Mouse (Mus musculus): ENCODE measurements at regions not wholly inside any gene's neighbourhood (a gene's known extent, or its start where the extent isn't known, plus 50 kb on each side); places are given as distances from the start of the nearest gene placed in this dataset.
"Not testable (repeated sequence)": the region's sequence is repeated elsewhere in the genome, so short reads cannot be mapped to it uniquely, and the experiment has no call there.

GRCm38 (mm10) chrX:12294452-12294851 lies 134.3 kb upstream of the Bcor start:
- Histone ChIP-seq H3K4me1 (ENCODE audit: control insufficient read depth, insufficient read depth, low read length) (peaks cover 2% of the 10 kb centered on the region; the same call in 1 of the 2 replicates), H3K4me3 (ENCODE audit: insufficient read depth, low read length) (no peak overlapping the region), H3K27ac (ENCODE audit: insufficient read depth, low read length) (no peak overlapping the region)
- no peak for TF ChIP-seq CTCF (IDR thresholded peaks at IDR 0.05; ENCODE audit: borderline replicate concordance, insufficient read depth, low read length)
- no peak for TF ChIP-seq POLR2A (IDR thresholded peaks at IDR 0.05; ENCODE audit: low read depth, low read length)

DNA sequence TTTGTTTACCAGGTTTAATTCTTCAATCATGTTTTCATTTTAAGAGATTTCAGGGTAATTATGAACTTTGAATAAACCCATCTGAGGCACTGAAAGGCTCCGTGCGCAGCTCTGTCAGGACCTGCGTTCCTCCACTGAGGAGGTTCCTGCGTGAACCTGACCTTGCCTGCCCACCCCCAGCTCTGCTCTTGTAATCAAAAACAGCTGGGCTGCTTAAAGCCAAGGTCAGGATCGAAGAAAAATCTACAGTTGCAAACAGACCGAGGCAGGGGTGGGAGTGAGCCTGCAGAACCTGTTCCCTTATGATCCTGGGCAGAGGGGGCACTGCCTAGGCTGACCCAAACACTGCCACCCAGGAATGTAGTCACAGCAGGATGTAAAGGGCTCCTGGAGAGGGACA lies 134.8 kb upstream of the Bcor start:
- no peak for TF ChIP-seq CTCF (IDR thresholded peaks at IDR 0.05; ENCODE audit: borderline replicate concordance, insufficient read depth, low read length)
- TF ChIP-seq POLR2A (IDR thresholded peaks at IDR 0.05; ENCODE audit: low read depth, low read length) = no peak
- Histone ChIP-seq H3K27ac (ENCODE audit: insufficient read depth, low read length) (no peak overlapping the region), H3K4me1 (ENCODE audit: control insufficient read depth, insufficient read depth, low read length) (peaks cover 2% of the 10 kb centered on the region; the same call in 1 of the 2 replicates), H3K4me3 (ENCODE audit: insufficient read depth, low read length) (no peak overlapping the region)

DNA sequence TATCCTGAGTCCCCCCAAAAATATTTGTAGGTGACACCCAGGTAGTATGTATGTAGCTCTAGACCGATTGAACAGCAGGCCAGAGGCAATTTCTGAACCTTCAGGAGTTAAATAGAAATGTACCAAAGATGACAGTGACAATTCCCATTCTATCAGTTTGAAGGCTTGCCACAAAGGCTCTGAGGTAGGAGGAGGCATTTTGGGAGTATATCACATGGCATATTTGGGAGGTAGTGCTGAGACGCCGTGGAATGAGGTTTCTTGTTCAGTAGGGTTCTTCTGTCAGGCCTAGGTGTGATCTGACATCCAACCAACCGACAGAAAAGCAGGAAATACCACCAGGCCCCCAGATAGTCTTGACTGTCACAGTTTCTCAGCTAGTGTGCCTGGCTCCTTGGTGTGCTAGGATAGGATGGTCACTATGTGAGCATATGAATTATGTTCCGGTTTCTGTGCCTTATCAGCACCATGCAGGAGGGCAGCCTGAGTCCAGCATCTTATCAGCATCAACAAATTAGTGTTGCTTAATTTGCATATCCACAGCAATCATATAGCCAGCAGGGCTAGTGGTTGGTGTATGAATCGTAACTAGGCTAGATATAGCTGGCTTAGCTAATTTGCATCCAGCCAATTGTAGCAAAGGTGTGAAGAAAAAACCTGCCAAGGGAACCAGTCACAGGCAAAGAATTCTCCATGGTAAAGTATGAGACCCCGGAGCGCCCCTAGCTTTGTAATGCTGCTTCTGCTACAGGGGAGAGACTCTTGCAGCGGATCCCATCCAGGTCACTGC lies 136.3 kb upstream of the Bcor start:
- Histone ChIP-seq H3K4me1 (ENCODE audit: control insufficient read depth, insufficient read depth, low read length) (peaks cover 2% of the 10 kb centered on the region; the same call in 1 of the 2 replicates), H3K27ac (ENCODE audit: insufficient read depth, low read length) (no peak overlapping the region), H3K4me3 (ENCODE audit: insufficient read depth, low read length) (no peak overlapping the region)
- TF ChIP-seq CTCF (IDR thresholded peaks at IDR 0.05; ENCODE audit: borderline replicate concordance, insufficient read depth, low read length) (no peak), POLR2A (IDR thresholded peaks at IDR 0.05; ENCODE audit: low read depth, low read length) (no peak)

DNA sequence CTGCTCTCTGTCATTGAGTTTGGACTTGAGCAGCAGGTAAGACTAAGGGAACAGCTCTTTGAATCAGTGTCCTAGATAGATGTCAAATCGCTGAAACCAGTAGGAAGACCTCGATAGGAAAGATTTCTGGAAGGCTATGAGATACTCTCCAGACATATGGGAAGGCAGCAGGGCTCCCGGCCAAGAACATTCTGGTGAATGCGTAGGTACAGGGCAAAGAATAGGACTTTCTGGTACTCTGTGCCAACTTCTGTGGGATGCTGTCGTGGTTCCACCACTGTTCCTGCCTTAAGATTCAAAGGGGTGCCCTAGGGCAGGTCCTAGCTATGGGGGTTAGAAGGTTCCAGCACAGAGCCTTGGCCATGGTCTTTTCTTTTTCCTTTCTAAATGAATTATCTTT lies 138.5 kb upstream of the Bcor start:
- H3K27ac ChIP-seq (ENCODE audit: insufficient read depth, low read length) = no peak overlapping the region
- H3K4me1 ChIP-seq (ENCODE audit: control insufficient read depth, insufficient read depth, low read length) = peaks cover 2% of the 10 kb centered on the region; the same call in 1 of the 2 replicates
- TF ChIP-seq CTCF (IDR thresholded peaks at IDR 0.05; ENCODE audit: borderline replicate concordance, insufficient read depth, low read length) (no peak), POLR2A (IDR thresholded peaks at IDR 0.05; ENCODE audit: low read depth, low read length) (no peak)
- H3K4me3 ChIP-seq (ENCODE audit: insufficient read depth, low read length) = no peak overlapping the region

DNA sequence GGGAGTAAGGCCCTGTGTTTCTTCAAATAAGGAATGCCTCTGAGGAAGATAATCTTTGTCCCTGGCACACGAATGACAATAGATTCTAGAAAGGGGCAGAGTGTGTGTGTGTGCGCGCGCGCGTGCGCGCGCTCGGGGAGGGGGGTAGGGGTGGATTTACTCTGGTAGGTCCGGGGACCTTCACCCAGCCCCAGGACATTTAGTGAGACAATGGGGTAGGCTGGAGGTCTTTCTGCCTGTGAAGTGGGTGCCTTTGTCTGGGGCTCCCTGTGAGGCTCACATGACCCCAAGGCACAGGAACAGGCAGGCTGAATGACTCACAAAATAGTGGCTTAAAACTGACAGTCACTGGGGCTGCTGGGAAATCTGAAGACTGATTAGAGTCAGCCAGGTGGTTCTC lies 139.1 kb upstream of the Bcor start:
- no peak overlapping the region for H3K27ac ChIP-seq (ENCODE audit: insufficient read depth, low read length)

DNA sequence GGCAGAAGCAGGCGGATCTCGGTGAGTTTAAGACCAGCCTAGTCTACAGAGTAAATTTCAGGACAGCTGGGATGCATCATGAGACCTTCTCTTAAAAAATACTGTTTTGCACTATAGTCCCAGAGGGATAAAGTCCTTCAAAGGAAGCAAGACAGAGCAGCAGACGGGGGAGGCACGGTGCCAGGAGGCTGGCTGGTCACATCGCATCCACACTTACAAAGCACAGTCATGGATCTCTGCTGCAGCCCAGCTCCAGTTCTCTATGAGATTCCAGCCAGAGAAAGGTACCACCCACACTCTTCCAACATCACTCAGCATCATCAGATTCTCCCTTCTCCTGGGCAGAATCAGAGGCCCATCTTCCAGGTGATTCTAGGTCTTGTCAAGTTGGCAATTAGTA lies 144.5 kb upstream of the Bcor start:
- no peaks in the 10 kb centered on the region for H3K4me1 ChIP-seq (ENCODE audit: control insufficient read depth, insufficient read depth, low read length)
- H3K27ac ChIP-seq (ENCODE audit: insufficient read depth, low read length) = no peak overlapping the region
- TF ChIP-seq CTCF (IDR thresholded peaks at IDR 0.05; ENCODE audit: borderline replicate concordance, insufficient read depth, low read length) = no peak
- TF ChIP-seq POLR2A (IDR thresholded peaks at IDR 0.05; ENCODE audit: low read depth, low read length) = no peak
- H3K4me3 ChIP-seq (ENCODE audit: insufficient read depth, low read length) = no peak overlapping the region

More for the DNA sequence above, 139.1 kb upstream of the Bcor start:
- Histone ChIP-seq H3K4me1 (ENCODE audit: control insufficient read depth, insufficient read depth, low read length) (peaks cover 2% of the 10 kb centered on the region; the same call in 1 of the 2 replicates), H3K4me3 (ENCODE audit: insufficient read depth, low read length) (no peak overlapping the region)
- TF ChIP-seq CTCF (IDR thresholded peaks at IDR 0.05; ENCODE audit: borderline replicate concordance, insufficient read depth, low read length) (no peak), POLR2A (IDR thresholded peaks at IDR 0.05; ENCODE audit: low read depth, low read length) (no peak)

- H3K4me3 ChIP-seq (ENCODE audit: insufficient read depth, low read length) = no peak overlapping the region
- no peaks in the 10 kb centered on the region for H3K4me1 ChIP-seq (ENCODE audit: control insufficient read depth, insufficient read depth, low read length)
- no peak for TF ChIP-seq POLR2A (IDR thresholded peaks at IDR 0.05; ENCODE audit: low read depth, low read length)
- TF ChIP-seq CTCF (IDR thresholded peaks at IDR 0.05; ENCODE audit: borderline replicate concordance, insufficient read depth, low read length) = no peak
- no peak overlapping the region for H3K27ac ChIP-seq (ENCODE audit: insufficient read depth, low read length)
Observed at GRCm38 (mm10) chrX:12306940-12307339, 146.8 kb upstream of the Bcor start.

- no peak overlapping the region for H3K4me3 ChIP-seq (ENCODE audit: insufficient read depth, low read length)
- H3K4me1 ChIP-seq (ENCODE audit: control insufficient read depth, insufficient read depth, low read length) = no peaks in the 10 kb centered on the region
- H3K27ac ChIP-seq (ENCODE audit: insufficient read depth, low read length) = no peak overlapping the region
- TF ChIP-seq CTCF (IDR thresholded peaks at IDR 0.05; ENCODE audit: borderline replicate concordance, insufficient read depth, low read length) = no peak
- TF ChIP-seq POLR2A (IDR thresholded peaks at IDR 0.05; ENCODE audit: low read depth, low read length) = no peak
Observed at GRCm38 (mm10) chrX:12312534-12312933, 152.4 kb upstream of the Bcor start.

GRCm38 (mm10) chrX:12315658-12316057 lies 155.5 kb upstream of the Bcor start:
- TF ChIP-seq CTCF (IDR thresholded peaks at IDR 0.05; ENCODE audit: borderline replicate concordance, insufficient read depth, low read length) (no peak), POLR2A (IDR thresholded peaks at IDR 0.05; ENCODE audit: low read depth, low read length) (no peak)
- H3K4me1 ChIP-seq (ENCODE audit: control insufficient read depth, insufficient read depth, low read length) = no peaks in the 10 kb centered on the region
- H3K27ac ChIP-seq (ENCODE audit: insufficient read depth, low read length) = no peak overlapping the region
- H3K4me3 ChIP-seq (ENCODE audit: insufficient read depth, low read length) = no peak overlapping the region

DNA sequence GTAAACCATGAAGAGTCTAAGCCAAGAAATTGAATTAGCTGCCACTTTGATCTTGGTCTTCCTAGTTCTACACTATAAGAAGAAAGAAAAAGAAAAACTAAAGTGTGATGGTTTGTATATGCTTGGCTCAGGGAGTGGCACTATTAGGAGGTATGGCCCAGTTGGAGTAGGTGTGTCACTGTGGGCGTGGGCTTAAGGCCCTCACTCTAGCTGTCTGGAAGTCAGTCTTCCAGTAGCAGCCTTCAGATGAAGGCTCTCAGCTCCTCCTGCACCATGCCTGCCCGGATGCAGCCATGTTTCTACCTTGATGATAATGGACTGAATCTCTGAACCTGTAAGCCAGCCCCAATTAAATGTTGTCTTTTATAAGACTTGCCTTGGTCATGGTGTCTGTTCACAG lies 157.3 kb upstream of the Bcor start:
- not testable (repeated sequence) for H3K27ac ChIP-seq (ENCODE audit: insufficient read depth, low read length); H3K4me3 ChIP-seq (ENCODE audit: insufficient read depth, low read length); H3K4me1 ChIP-seq (ENCODE audit: control insufficient read depth, insufficient read depth, low read length)

All from embryonic fibroblast, embryonic 13.5 days (primary cell).